Mouse (Mus musculus): ENCODE data around the gene Man1c1. TPM values are rescaled to one million over a fixed set of nuclear protein-coding genes. Genes with fewer than 3 reads are reported as not detected.

Man1c1 gene
- total RNA-seq, 2 experiments from 2014 or later: 18.5 to 24.7 TPM

DNA sequence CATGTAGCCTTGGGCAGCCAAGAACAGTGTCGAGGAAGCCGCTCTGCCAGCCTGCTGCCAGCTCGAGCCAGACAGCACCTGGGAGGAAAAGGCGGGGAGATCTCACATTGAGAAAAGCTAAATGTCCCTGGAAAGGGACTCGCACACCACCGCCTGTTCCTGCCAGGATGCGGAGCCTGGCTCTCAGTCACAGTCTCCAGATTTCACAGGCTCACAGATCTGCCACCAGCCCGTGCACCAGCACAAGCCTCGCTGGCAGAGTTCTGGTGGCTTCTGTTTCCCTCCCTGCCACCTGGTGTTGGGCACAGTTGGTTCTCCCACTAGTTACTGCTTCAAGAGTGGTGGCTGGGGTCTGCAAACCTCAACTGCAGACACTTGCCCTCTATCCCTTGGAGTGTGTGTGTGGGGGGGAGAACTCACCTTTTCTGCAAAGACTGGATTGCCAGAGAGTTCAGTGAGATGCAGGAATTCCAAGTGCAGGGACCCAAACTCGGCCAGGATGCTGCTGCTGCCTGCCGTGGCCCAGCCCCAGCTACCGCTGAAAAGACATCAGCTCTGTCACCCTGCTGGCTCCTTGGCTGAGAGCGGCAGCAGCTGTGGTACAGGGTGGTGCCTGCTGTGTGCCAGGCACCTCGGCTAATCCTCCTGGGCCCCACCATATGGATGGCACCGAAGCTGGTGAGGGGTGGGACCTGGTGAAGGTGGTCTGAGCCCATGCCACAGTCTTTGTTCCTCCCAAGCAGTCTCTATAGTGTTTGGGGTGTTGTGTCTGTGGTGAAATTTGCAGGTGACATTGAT, 123.5 kb downstream of the Man1c1 start:
- no peak for DNase-seq

DNA sequence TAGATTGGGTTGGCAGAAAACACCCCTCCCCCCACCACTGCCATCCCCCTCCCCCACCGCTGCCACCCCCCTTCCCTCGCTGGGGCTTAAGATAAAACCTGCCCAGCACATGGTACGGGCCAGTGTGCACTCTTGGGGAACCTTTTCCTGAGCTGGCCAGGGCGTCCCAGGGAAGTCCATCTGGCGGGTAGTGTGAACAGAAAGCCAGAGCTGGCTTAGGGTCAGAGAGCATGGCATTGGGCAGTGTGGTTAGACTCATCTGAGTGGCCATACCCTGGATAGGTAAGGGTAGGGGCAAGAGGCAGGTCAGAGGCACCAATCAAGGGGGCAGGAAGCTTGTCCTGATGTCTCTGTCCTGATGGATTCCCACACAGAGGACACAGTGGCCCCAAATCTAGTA, 124.5 kb downstream of the Man1c1 start:
- no peak for DNase-seq

DNA sequence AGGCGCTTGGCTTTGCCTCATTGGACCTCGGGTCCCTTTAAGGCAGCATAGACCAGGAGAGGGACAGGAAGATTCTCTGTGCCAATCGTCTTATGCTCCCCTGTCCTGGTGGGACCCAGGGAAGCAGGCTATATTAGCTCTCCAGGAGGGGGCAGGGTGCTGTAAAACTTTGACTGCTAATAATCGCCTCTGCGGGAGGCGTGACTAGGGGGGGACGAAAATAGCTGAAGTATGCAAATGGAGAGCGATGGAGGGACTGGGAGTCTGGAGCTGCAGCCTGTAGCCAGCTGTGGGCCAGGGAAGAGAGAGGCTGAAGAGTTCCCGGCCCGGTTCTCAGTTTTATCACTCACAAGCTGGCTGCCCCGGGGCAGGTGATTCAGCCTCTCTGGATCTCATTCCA, 124.9 kb downstream of the Man1c1 start:
- DNase-seq: no peak

DNA sequence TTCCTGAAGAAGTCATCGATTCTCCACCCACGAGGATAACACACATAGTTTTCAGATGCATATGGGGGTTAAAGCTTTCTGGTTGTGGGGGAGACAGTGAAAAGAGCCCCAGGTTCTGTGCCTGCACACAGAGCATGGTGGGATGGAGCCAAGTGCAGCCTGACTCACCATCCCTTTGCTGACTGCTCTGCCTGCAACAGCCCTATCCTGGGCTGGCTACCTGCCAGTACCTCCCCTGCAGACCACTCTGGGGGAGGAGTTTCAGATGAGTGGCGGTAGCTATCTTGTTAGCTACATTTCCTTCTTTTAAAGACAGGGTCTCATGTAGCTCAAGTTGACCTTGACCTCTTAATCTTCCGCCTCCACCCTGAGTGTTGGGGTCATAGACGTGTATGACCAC, 125.7 kb downstream of the Man1c1 start:
- peak; percentile 64 to 72 for DNase-seq

DNA sequence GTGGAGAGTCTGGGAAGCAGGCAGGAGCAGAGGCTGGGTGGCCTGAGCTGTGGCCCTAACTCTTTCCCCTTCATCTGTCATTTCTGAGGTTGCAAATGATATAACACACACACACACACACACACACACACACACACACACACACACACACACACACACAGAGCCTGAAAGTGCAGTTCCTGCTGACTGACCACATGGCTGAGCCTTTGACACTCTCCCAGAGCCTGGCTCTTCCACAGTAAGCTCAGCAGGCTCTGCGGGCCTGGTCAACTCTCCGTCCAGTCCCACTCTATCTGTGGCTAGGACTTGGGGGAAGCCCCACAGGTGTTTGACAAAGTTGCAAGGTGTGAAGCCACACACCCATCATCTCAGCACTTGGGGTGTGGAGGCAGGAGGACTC, 126.8 kb downstream of the Man1c1 start:
- no peak for DNase-seq

DNA sequence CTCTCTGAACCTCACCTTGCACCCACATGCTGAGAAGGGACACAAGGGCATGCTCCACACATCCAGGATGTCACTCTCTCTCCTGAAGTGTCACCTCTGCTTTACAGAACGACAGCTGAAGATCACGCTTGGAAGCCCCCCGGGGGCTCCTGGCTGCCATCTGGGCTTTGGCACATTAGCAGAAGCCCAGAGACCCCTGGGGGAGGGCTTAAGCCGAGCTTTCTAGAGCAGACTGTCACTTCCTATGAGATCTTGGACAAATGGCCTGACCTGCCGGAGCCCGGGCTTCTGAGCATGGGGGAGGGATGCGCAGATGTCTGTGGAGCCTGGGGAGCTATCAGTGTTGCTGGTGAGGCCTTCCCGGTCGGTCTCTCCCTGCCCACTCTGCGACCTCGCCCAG, 128.6 kb downstream of the Man1c1 start:
- no peak for DNase-seq

DNA sequence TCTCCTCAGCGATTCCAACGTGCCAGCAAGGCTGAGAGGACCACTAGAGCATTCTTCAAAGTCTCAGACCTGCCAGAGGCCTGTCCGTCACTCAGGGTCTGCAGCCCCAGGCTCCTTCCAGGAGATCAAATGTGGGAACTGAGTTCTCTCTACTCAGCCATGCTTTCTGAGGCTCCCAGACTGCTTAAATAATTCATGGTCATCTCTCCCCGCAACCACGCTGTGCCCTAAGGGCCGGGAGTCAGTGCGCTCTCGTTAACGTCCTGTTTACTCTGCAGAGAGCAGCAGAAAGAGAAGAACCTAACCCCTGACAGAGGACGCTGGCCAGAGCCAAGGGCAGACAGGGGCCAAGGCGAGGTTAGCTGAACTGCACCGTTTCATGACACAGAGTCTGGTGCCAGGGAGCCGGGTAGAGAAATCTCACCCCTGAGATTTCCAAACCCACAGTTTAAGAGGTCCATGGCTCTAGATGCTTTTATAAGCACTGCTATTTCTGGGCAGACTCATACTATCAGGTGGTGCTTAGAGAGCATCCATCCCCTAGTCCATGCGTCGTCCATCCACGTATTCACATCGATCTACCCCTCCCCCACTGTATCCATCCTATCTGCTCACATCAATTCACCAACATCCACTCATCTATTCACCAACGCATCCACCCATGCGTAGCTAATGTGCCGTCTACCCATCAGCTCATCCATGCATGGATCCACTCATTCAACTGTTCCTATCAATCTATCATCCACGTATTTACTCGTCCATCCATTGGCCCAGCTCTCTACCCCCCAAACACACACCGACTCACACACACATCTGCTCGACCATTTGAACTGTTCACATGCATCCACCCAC, 131.4 kb downstream of the Man1c1 start:
- peak in 1 of 2 experiments; percentile 30 for DNase-seq

- DNase-seq: no peak
These were observed 133.2 kb downstream of the Man1c1 start for GRCm38 (mm10) chr4:134570704-134571451.

DNA sequence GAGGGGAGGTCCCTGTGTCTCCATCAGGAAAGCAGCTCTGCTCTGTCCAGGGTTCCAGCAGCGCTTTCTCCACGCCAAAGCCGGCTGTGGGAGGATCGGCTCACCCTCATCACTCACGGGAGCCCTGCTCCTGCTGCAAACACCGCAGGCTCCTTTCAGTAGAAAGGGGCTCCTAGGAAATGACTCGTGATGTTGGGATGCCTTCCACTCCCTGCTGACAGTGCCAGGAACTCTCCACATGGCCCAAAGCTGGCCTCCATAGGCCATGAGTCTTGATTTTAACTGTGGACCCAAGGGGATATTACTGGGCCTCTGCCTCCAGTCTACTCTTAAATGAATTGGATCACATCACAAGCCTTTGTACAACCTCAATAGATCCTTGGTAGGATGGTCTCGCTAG, 134.3 kb downstream of the Man1c1 start:
- DNase-seq: no peak

DNA sequence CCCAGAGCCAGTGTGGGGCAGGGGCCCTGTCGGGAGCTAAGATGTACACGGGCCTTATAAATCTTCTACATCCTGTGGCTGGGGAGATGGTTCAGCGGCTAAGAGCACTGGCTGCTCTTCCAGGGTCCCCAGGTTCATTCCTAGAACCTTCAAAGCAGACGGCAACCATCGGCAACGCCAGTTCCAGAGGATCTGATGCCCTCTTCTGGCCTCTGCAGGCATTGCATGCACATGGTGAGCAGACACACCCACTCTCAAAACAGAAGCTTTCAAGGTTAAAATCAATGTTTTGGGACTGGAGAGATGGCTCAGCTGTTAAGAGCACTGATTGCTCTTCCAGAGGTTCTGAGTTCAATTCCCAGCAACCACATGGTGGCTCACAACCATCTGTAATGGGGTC, 134.9 kb downstream of the Man1c1 start:
- no peak for DNase-seq

DNA sequence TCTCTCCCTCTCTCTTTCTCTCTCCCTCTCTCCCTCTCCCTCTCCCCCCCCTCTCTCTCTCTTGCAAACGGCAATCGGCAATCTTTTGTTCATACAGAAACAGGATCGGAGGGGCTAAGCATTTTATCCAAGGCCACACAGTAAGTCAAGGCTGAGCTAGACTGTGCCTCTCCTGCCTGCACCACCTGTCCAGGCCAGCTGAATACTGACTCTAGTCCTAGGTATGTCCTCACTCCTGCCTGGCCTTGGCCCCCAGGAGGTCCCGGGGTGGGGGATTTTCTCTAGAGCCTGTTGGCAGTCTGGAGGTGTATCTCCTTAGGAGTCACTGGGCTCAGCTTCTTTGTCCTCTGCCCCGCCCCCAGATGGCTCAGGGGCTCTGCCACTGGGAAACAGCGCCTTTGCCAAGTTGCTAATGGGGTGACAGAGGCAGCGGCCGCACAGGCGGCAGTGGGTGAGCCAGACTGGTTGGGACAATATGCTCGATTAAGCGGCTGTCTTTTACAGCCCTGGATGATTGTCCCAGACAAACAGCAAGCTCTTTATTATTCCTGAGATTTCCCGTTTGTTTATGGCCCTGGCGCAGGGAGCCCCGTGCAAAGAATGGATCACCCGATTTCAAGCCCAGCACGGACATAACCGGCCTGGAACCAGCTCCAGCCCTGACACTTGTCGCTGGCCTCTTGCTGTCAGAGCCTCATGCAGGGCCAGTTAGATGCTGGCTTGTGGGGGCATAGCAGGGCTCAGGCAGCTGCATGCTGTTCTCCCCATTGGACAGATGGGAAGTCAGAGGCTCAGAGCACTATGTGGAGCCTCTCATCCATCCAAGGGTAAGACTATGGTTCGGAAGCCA, 136.5 kb downstream of the Man1c1 start:
- DNase-seq: peak; percentile 47 to 55

DNA sequence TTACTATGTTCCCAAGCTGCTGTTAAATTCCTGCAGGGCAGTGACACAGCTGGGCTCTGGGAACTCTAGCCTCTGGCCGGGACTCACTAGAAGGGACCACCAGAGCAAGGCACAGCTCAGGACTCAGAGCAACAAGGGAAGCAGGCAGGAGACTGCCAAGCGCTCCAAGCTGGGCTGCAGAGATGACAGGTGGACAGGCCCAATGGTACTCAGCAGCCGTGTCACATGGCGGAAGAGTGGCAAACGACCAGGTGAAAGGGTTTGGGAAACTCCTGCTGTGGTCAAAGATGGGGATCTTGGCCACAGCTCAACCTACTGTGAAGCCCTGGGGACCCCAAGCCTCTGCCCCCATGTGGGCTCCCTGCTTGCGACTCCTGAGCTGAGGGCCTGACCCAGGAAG, 140.0 kb downstream of the Man1c1 start:
- no peak for DNase-seq

GRCm38 (mm10) chr4:134563624-134564023, 140.5 kb downstream of the Man1c1 start:
- no peak for DNase-seq

- DNase-seq: no peak
These were observed 142.1 kb downstream of the Man1c1 start for GRCm38 (mm10) chr4:134562014-134562413.

- peak; percentile 43 to 61 for DNase-seq
These were observed 143.4 kb downstream of the Man1c1 start for GRCm38 (mm10) chr4:134560699-134561098.

GRCm38 (mm10) chr4:134559154-134559553, 144.9 kb downstream of the Man1c1 start:
- no peak for DNase-seq

GRCm38 (mm10) chr4:134558570-134559113, 145.4 kb downstream of the Man1c1 start:
- no peak for DNase-seq

DNA sequence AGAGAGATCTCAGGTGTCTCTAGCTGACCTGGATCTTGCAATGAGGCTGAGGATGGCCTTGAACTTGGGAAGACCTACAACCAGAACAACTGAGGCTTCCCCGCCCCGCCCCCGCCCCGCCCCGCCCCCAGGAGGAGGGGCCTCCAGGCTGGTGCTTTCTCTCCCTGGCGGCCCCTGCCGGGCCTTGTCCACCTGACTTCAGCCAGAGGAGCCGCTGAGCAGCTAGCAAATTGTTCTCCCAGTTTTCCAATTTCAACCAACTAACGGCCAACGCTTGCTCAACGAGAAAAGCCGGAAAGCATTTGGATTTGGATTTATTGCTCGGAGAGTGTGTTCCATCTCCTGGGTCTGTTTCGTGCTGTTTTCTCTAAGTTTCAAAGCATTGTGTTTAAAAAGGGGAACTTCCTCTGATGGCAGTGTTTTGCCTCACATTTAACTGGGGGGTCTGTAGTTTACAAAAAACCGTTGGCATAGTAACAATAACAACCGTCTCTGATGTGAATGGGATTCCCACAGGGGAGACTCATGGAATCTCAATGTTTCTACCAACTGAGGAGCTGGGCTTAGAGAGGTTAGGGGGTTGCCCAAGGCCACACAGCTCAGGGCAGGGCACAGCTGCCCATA, 146.4 kb downstream of the Man1c1 start:
- DNase-seq: peak; percentile 21 to 54

DNA sequence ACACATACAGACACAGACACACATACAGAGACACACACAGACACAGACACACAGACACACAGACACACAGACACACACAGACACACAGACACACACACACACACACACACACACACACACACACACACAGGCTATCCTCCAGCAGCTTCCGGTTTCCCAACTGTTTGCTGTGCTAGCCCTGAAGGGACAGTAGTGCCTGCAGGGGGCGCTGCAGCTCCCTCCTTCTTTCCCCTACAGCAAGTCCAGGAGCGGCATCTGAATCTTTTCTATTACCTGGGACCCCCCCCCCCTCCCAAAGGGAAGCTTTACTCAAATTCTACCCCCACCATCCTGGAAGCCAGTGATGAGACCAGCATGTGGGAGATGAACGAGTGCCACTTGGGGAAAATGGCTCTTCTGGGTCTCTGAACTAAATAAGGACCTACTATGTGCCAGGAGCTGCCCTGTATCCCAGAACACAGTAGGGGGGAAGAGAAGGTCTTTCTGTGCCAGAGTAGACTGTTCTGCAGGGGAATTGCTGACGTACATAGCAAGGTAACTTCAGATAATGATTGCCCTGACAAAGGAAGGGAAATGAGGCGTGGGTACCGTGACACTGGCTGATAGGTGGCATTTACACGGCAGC, 148.0 kb downstream of the Man1c1 start:
- peak; percentile 58 to 66 for DNase-seq

- no peak for DNase-seq
These were observed 150.5 kb downstream of the Man1c1 start for GRCm38 (mm10) chr4:134553631-134554030.

All from adrenal gland, postnatal 36 days (tissue).